Mouse (Mus musculus) liver, embryonic 14.5 days (tissue): ENCODE data around the gene Gm9573. TPM values are rescaled to one million over a fixed set of nuclear protein-coding genes. Genes with fewer than 3 reads are reported as not detected.

Source experiments
- ATAC-seq: fragments of 200-750 bp; cut with Nextera tagmentation; 2 replicates; pipeline ENCODE4 v1.8.0; 2017; ENCODE audit warnings: moderate number of reproducible peaks, mild to moderate bottlenecking, moderate library complexity; ENCODE audit not compliant: insufficient read depth
- DNase-seq, 3 experiments: peaks; one replicate each; pipeline ENCODE4 v3.0.0-alpha.2; 2012 to 2013; ENCODE audit warnings: low read depth in 3 of 3, low spot score in 3 of 3
- H3K27ac ChIP-seq: fragments of 300-500 bp; sonication (generic); 2 replicates; pipeline ENCODE4 v1.5.1; 2014; ENCODE audit warnings: moderate library complexity, mild to moderate bottlenecking, control low read depth, inconsistent platforms
- H3K27me3 ChIP-seq: fragments of 300-500 bp; sonication (generic); 2 replicates; pipeline ENCODE4 v1.6.1; 2014; ENCODE audit warnings: mild to moderate bottlenecking, low read length, moderate library complexity; ENCODE audit not compliant: control insufficient read depth, insufficient read depth
- H3K36me3 ChIP-seq: fragments of 300-500 bp; sonication (generic); replicated peaks from 2 replicates; pipeline ENCODE4 v1.6.1; 2014; ENCODE audit warnings: low read depth; ENCODE audit not compliant: control insufficient read depth, insufficient read depth
- H3K4me1 ChIP-seq, 2 experiments: fragments of 200-500 bp in 1 of 2; fragments of 300-500 bp in 1 of 2; sonication (generic) in 1 of 2; replicated peaks; 2 replicates each; pipeline ENCODE4 v1.6.1; 2012 to 2014; ENCODE audit warnings: antibody characterized with exemption in 1 of 2, inconsistent platforms in 1 of 2, low read length in 1 of 2; ENCODE audit not compliant: control insufficient read depth in 2 of 2, insufficient read depth in 2 of 2
- H3K4me2 ChIP-seq: fragments of 300-500 bp; sonication (generic); 2 replicates; pipeline ENCODE4 v1.6.1; 2014; ENCODE audit warnings: low read depth, mild to moderate bottlenecking, control low read depth, moderate library complexity
- H3K4me3 ChIP-seq, 2 experiments: fragments of 200-500 bp in 1 of 2; fragments of 300-500 bp in 1 of 2; sonication (generic) in 1 of 2; 2 replicates each; pipeline ENCODE4 v1.5.1; 2012 to 2014; ENCODE audit warnings: low read depth in 2 of 2, low read length in 2 of 2, mild to moderate bottlenecking in 2 of 2, control low read depth in 1 of 2, inconsistent platforms in 1 of 2, moderate library complexity in 1 of 2; ENCODE audit not compliant: insufficient read depth in 1 of 2
- H3K9ac ChIP-seq: fragments of 300-500 bp; sonication (generic); replicated peaks from 2 replicates; pipeline ENCODE4 v1.6.1; 2014; ENCODE audit warnings: mild to moderate bottlenecking, control low read depth, moderate library complexity
- H3K9me3 ChIP-seq: fragments of 300-500 bp; sonication (generic); 2 replicates; pipeline ENCODE4 v1.6.1; 2016; ENCODE audit warnings: low read length, mixed read lengths; ENCODE audit not compliant: control insufficient read depth
- CTCF ChIP-seq: IDR thresholded peaks from 2 replicates; pipeline ENCODE4 v1.5.1; 2016; ENCODE audit warnings: antibody characterized with exemption, low read depth, control low read depth
- EP300 ChIP-seq: IDR thresholded peaks from 2 replicates; pipeline ENCODE4 v1.6.1; 2016; ENCODE audit warnings: antibody characterized with exemption, low read depth
- WGBS: fragments of 180-500 bp; shearing (Covaris S2); extraction: QIAGEN DNeasy Blood & Tissue Kit; methylation state at CpG from one replicate; pipeline ENCODE4 v1.1.7; 2014; ENCODE audit not compliant: insufficient replicate concordance; 5-methylcytosine and 5-hydroxymethylcytosine counted together
- polyA plus RNA-seq, 2 experiments: library from polyadenylated mRNA; depleted of rRNA in 1 of 2; stranded (reverse) in 1 of 2; unstranded in 1 of 2; fragments of >200 nt; fragmentation: Nextera tagmentation in 1 of 2; extraction: Ambion mirVana in 1 of 2; gene quantifications; 2 replicates each; pipeline versions ENCODE4 v1.2.1 to v1.2.3; 2012 to 2014

Gene Gm9573
- polyA plus RNA-seq, 2 experiments = not detected

DNA sequence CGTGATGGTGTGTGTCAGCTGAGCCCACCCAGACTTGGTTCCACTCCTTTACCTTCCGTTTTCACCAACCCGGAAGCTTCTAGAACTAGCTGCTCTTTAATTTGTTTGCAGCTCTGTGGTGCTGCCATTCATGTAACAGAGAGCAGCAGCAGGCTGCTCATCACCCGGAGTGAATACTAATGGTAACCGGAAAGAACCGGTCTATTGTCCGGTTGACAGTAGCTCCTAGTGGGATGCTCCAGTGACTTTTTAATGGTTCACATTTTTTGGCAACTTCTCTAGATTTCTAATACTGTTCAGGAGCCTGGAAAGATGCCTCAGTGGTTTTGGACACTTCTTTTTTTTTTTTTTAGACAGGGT lies 35.2 kb downstream of the Gm9573 start:
- Histone ChIP-seq H3K4me2 (no peak overlapping the region), H3K9ac (no peak overlapping the region), H3K9me3 (no peaks in the 10 kb centered on the region; the same call in 1 of the 2 replicates), H3K4me1 (no peaks in the 10 kb centered on the region), H3K4me3 (no peak overlapping the region), H3K36me3 (no peaks in the 10 kb centered on the region), H3K27me3 (no peaks in the 10 kb centered on the region), H3K27ac (no peak overlapping the region)
- no peak for DNase-seq
- TF ChIP-seq CTCF = no peak
- no peak for TF ChIP-seq EP300
- no peak for ATAC-seq
- WGBS = 87% methylated on average over 7 of the region's 7 CpGs

DNA sequence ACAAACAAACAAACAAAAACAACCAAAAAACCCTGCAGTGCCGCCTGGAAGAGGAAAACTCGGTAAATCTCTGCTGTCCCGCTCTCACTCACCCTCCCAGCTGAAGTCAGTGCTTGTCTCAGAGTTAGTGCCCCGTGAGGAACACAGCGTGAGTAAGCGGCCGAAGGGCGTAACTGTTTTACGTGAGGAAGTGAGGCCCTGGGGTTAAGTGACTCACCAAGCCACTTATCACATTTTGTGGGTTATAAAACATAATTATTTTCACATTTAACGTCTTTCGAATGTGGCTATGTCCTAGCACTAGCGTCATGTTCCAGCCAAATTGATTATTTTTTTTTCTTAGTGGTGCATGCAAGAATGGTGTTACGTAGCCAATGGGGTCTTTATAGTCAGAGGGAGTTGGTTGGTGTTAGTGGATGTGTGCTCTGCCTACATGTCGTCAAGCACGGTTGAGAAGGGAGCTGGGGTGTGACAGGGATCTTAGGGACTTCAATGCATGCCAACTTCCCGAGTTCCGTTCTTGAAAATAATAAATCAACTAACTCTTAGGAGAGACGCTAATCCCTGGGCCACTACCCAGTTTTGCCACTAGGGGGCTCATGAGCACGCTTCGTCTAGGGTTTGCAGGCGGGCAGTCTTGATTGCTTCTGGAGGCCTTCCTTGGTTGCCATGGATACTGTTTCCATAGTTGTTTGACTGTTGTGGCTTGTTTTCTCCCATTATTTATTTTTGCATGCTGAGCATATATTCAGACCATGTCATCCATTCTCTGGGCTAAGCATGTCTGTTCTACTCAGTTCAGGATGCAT lies 35.8 kb downstream of the Gm9573 start:
- Histone ChIP-seq H3K27ac (no peak overlapping the region), H3K9me3 (no peaks in the 10 kb centered on the region; the same call in 1 of the 2 replicates), H3K4me1 (no peaks in the 10 kb centered on the region), H3K27me3 (no peaks in the 10 kb centered on the region), H3K9ac (no peak overlapping the region), H3K36me3 (no peaks in the 10 kb centered on the region), H3K4me3 (no peak overlapping the region), H3K4me2 (no peak overlapping the region)
- DNase-seq (peak; percentile 22 to 37 (median 26)), ATAC-seq (no peak)
- TF ChIP-seq EP300 (no peak), CTCF (peak; percentile 90)
- WGBS = 39% methylated on average over 21 of the region's 21 CpGs

- no peak overlapping the region for H3K4me2 ChIP-seq
- no peaks in the 10 kb centered on the region for H3K4me1 ChIP-seq
- TF ChIP-seq CTCF = no peak
- TF ChIP-seq EP300 = no peak
- H3K4me3 ChIP-seq = no peak overlapping the region
- no peaks in the 10 kb centered on the region; the same call in 1 of the 2 replicates for H3K9me3 ChIP-seq
- H3K27ac ChIP-seq = no peak overlapping the region
- no peaks in the 10 kb centered on the region for H3K27me3 ChIP-seq
- 33% methylated on average over 4 of the region's 4 CpGs for whole genome bisulfite sequencing
- H3K36me3 ChIP-seq = no peaks in the 10 kb centered on the region
- ATAC-seq (no peak), DNase-seq (no peak)
- no peak overlapping the region for H3K9ac ChIP-seq
Observed at GRCm38 (mm10) chr17:35588387-35588786, 38.0 kb downstream of the Gm9573 start.

DNA sequence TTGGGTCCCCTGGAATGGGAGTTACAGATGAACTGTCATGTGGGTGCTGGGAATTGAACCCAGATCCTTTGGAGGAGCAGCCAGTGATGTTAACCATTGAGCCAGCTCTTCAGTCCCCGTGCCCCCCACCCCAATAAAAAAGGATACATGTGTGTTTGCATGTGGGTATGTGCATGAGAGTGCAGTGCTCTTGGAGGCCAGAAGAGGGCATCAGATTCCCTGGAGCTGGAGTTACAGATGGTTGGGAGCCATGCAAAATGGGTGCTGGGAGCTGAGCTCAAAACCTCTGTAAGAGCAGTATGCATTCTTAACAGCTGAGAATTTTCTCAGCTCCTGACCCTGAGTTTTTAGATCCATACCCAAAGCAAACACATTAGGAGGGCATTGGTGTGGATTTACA lies 39.1 kb downstream of the Gm9573 start:
- H3K4me2 ChIP-seq = no peak overlapping the region
- ATAC-seq = no peak
- no peak overlapping the region for H3K4me3 ChIP-seq
- H3K4me1 ChIP-seq = no peaks in the 10 kb centered on the region
- no peaks in the 10 kb centered on the region for H3K36me3 ChIP-seq
- no peaks in the 10 kb centered on the region for H3K27me3 ChIP-seq
- 37% methylated on average over 1 of the region's 1 CpGs for WGBS
- no peaks in the 10 kb centered on the region; the same call in 1 of the 2 replicates for H3K9me3 ChIP-seq
- H3K9ac ChIP-seq = no peak overlapping the region
- no peak for TF ChIP-seq EP300
- peak; percentile 20; the same call in 1 of the 2 replicates for TF ChIP-seq CTCF
- H3K27ac ChIP-seq = no peak overlapping the region
- no peak for DNase-seq

GRCm38 (mm10) chr17:35584330-35584937 lies 42.0 kb downstream of the Gm9573 start:
- Histone ChIP-seq H3K4me1 (no peaks in the 10 kb centered on the region), H3K36me3 (no peaks in the 10 kb centered on the region), H3K27me3 (no peaks in the 10 kb centered on the region), H3K9ac (no peak overlapping the region), H3K4me3 (no peak overlapping the region), H3K9me3 (no peaks in the 10 kb centered on the region; the same call in 1 of the 2 replicates), H3K27ac (no peak overlapping the region), H3K4me2 (no peak overlapping the region)
- 14% methylated on average over 16 of the region's 16 CpGs for WGBS
- ATAC-seq (no peak), DNase-seq (peak; percentile 12 to 27 (median 12))
- no peak for TF ChIP-seq EP300
- TF ChIP-seq CTCF = peak; percentile 87
